Mouse (Mus musculus): ENCODE measurements at regions not wholly inside any gene's neighbourhood (a gene's known extent, or its start where the extent isn't known, plus 50 kb on each side); places are given as distances from the start of the nearest gene placed in this dataset.

- ATAC-seq (ENCODE audit: insufficient number of reproducible peaks, low FRiP score, low TSS enrichment, low read depth), result no peak
These were observed 263.6 kb downstream of the Tgfb2 start for GRCm38 (mm10) chr1:186442160-186442559.

DNA sequence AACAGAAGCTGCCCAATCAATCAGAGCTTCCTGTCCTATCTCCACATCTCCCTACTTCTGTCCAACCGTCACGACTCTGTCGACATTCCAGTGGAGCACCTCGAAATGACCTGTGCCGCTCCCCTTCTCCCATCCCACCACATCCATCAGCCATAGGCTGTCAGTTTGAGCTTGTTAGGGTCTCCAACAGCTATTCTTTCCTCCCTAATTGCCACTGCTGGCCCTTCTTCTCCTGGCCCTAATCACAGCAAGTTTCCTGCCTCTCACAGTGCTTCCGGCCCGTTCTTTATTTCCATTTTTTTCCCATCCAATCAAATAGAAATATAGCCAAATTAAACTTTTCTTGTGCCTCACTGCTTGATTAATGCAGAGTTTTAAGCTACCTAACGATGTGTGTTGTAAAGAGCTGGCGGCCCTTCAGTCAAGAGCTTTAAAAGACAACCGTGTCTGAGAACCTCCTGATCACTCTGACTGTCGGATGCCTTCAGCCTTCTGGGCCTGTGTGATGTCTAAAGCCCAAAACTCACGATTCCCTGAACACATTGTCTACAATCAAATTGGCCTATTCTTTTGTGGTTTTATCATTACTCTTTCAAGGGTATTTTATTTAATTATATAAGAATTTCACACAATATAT is 270.3 kb downstream of the Tgfb2 start:
- no peaks in the 10 kb centered on the region for H3K9me3 ChIP-seq (replicated peaks)
- no peak overlapping the region for H3K9ac ChIP-seq
- WGBS, result 64% methylated on average over 12 of the region's 12 CpGs
- no peaks in the 10 kb centered on the region for H3K27me3 ChIP-seq
- H3K4me2 ChIP-seq (replicated peaks), result no peak overlapping the region
- H3K36me3 ChIP-seq, result no peaks in the 10 kb centered on the region
- peaks cover 22% of the 10 kb centered on the region for H3K4me1 ChIP-seq
- ATAC-seq (ENCODE audit: insufficient number of reproducible peaks, low FRiP score, low TSS enrichment, low read depth), result no peak
- no peak overlapping the region for H3K4me3 ChIP-seq (replicated peaks)
- no peak overlapping the region for H3K27ac ChIP-seq (replicated peaks)

More at GRCm38 (mm10) chr1:186442160-186442559, 263.6 kb downstream of the Tgfb2 start:
- 77% methylated on average over 1 of the region's 1 CpGs for WGBS
- H3K4me1 ChIP-seq, result no peaks in the 10 kb centered on the region
- no peaks in the 10 kb centered on the region for H3K27me3 ChIP-seq
- no peaks in the 10 kb centered on the region for H3K9me3 ChIP-seq (replicated peaks)
- no peak overlapping the region for H3K4me3 ChIP-seq (replicated peaks)
- H3K27ac ChIP-seq (replicated peaks), result no peak overlapping the region
- H3K9ac ChIP-seq, result no peak overlapping the region
- H3K36me3 ChIP-seq, result no peaks in the 10 kb centered on the region
- no peak overlapping the region for H3K4me2 ChIP-seq (replicated peaks)

DNA sequence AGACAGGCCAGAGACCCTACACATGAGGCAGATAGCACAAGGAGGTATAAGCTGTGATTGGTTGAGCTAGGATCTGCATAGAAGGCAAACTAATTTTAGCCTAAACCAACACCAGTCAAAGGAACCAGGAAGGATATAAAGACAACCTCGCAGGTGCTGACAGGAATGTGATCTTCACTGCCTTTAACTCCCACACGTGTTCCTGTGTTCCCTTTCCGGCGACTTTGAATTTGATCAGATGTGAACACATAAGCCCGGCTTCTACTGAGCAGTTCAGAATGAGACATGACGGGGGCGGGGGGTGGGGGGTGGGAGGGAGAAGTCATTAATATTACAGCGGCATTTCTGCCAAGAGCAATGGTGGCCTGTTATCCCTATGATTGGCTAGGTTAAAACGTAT is 271.0 kb downstream of the Tgfb2 start:
- 48% methylated on average over 9 of the region's 9 CpGs for WGBS
- Histone ChIP-seq H3K4me1 (peaks cover 22% of the 10 kb centered on the region), H3K27me3 (no peaks in the 10 kb centered on the region)

DNA sequence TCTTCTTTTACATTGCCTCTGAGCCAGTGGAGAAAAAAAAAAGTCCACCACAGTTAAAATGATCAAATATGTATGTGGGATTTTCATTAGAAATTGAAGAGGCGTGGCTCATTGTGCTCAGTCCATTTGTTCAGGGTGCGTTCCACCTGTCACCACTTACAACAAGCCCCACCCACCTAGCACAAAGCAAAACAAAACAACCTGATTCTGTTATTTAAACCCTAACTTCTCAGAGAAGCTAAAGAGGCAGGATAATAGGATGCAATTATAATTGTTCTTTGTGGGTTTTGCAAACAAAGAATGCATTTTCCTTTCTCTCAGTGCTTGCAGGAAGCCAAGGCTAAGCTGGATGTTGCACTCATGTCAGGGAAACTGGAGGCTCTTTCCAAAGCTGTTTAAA is 271.8 kb downstream of the Tgfb2 start:
- H3K27ac ChIP-seq (replicated peaks), result 0 out of 2 replicates have a peak overlapping the region, but pooled peaks have one; percentile 9
- H3K9me3 ChIP-seq (replicated peaks), result no peaks in the 10 kb centered on the region
- no peak overlapping the region for H3K4me3 ChIP-seq (replicated peaks)
- H3K4me1 ChIP-seq, result peaks cover 22% of the 10 kb centered on the region
- H3K4me2 ChIP-seq (replicated peaks), result no peak overlapping the region
- 63% methylated on average over 2 of the region's 2 CpGs for WGBS
- H3K36me3 ChIP-seq, result no peaks in the 10 kb centered on the region
- no peaks in the 10 kb centered on the region for H3K27me3 ChIP-seq
- H3K9ac ChIP-seq, result no peak overlapping the region
- ATAC-seq (ENCODE audit: insufficient number of reproducible peaks, low FRiP score, low TSS enrichment, low read depth), result no peak

More for the DNA sequence above, 271.0 kb downstream of the Tgfb2 start:
- Histone ChIP-seq H3K4me3 (replicated peaks) (no peak overlapping the region), H3K9ac (no peak overlapping the region), H3K9me3 (replicated peaks) (no peaks in the 10 kb centered on the region), H3K36me3 (no peaks in the 10 kb centered on the region), H3K27ac (replicated peaks) (0 out of 2 replicates have a peak overlapping the region, but pooled peaks have one; percentile 51), H3K4me2 (replicated peaks) (no peak overlapping the region)
- no peak for ATAC-seq (ENCODE audit: insufficient number of reproducible peaks, low FRiP score, low TSS enrichment, low read depth)

DNA sequence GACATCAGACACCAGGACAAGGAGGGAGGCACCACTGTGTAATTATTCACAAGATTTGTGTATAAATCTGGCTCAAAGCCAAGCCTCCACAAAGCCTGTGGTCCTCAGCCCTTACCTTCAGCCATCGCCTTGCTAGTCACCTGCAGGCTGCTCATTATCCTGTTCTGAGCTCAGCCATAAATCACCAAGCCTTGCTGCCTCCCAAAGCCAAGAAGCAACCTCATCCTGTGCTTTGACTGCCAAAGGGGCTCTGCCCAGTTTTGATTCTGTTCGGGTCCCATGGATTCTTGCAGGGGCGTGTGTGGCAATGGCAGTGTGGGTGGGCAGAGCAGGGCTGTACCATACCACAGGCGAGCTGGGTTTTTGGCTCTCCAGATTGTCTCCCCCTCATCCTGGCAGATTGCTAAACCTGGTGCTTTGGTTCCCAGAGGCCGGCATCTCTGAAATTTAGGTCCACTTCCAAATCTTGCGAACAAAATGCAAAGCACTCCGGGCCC is 272.6 kb downstream of the Tgfb2 start:
- Histone ChIP-seq H3K27me3 (no peaks in the 10 kb centered on the region), H3K9ac (no peak overlapping the region), H3K4me2 (replicated peaks) (no peak overlapping the region), H3K4me3 (replicated peaks) (no peak overlapping the region), H3K36me3 (no peaks in the 10 kb centered on the region), H3K4me1 (peaks cover 22% of the 10 kb centered on the region), H3K9me3 (replicated peaks) (no peaks in the 10 kb centered on the region), H3K27ac (replicated peaks) (peak overlapping the region; percentile 74)
- 59% methylated on average over 7 of the region's 7 CpGs for WGBS
- ATAC-seq (ENCODE audit: insufficient number of reproducible peaks, low FRiP score, low TSS enrichment, low read depth), result peak; percentile 82

GRCm38 (mm10) chr1:186425421-186425820 is 280.4 kb downstream of the Tgfb2 start:
- no peak for ATAC-seq (ENCODE audit: insufficient number of reproducible peaks, low FRiP score, low TSS enrichment, low read depth)
- Histone ChIP-seq H3K4me1 (no peaks in the 10 kb centered on the region), H3K27me3 (no peaks in the 10 kb centered on the region), H3K9me3 (replicated peaks) (no peaks in the 10 kb centered on the region), H3K27ac (replicated peaks) (no peak overlapping the region), H3K9ac (no peak overlapping the region), H3K4me2 (replicated peaks) (no peak overlapping the region), H3K36me3 (no peaks in the 10 kb centered on the region), H3K4me3 (replicated peaks) (no peak overlapping the region)
- 63% methylated on average over 6 of the region's 6 CpGs for WGBS

DNA sequence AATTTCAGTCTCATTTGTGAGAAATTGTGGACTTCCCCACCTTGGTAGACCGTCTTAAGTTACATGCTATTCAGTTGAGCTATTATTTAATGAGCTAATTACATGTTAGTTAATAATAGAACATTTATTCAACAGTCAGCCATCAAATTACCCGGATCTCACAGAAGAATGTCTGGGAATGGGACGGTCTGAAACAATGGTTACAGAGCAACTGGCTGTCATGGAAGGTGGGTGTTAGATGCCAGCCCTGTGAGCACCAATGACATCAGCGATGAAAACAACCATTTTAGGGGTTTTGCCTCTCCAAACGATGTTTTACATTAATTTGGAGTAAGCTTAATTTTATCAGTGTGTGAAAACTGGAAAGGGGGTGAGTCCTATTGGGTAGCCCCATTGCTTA is 281.7 kb downstream of the Tgfb2 start:
- 71% methylated on average over 5 of the region's 5 CpGs for WGBS
- Histone ChIP-seq H3K36me3 (no peaks in the 10 kb centered on the region), H3K27ac (replicated peaks) (no peak overlapping the region), H3K4me3 (replicated peaks) (no peak overlapping the region), H3K4me1 (no peaks in the 10 kb centered on the region), H3K27me3 (no peaks in the 10 kb centered on the region), H3K9me3 (replicated peaks) (no peaks in the 10 kb centered on the region), H3K9ac (no peak overlapping the region), H3K4me2 (replicated peaks) (no peak overlapping the region)
- ATAC-seq (ENCODE audit: insufficient number of reproducible peaks, low FRiP score, low TSS enrichment, low read depth), result no peak

GRCm38 (mm10) chr1:186417101-186417500 is 288.7 kb downstream of the Tgfb2 start:
- Histone ChIP-seq H3K9ac (no peak overlapping the region), H3K27ac (replicated peaks) (no peak overlapping the region), H3K4me1 (peaks cover 24% of the 10 kb centered on the region), H3K27me3 (no peaks in the 10 kb centered on the region), H3K4me3 (replicated peaks) (no peak overlapping the region), H3K36me3 (no peaks in the 10 kb centered on the region), H3K9me3 (replicated peaks) (no peaks in the 10 kb centered on the region), H3K4me2 (replicated peaks) (no peak overlapping the region)
- ATAC-seq (ENCODE audit: insufficient number of reproducible peaks, low FRiP score, low TSS enrichment, low read depth), result no peak
- WGBS, result 66% methylated on average over 1 of the region's 1 CpGs

DNA sequence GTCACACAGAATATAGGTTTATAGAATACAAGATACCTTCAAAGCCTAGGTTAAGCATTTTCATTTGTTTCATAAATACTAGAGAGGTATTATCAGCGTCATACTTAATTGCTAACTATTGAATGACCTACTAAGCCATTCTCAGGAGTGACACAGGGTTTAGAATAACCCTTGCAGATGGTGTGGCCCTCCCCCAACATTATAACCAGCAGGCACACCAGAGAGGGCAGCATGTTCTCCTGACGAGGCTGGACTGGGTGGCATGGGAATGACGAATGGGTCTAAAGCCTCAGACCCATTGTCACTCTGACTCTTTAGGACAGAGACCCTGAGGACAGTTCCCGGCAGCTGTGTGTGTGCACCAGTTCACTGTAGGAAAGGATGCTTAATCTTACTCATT is 290.5 kb downstream of the Tgfb2 start:
- no peaks in the 10 kb centered on the region for H3K36me3 ChIP-seq
- no peak overlapping the region for H3K9ac ChIP-seq
- H3K27me3 ChIP-seq, result no peaks in the 10 kb centered on the region
- WGBS, result 78% methylated on average over 4 of the region's 4 CpGs
- H3K9me3 ChIP-seq (replicated peaks), result no peaks in the 10 kb centered on the region
- H3K4me2 ChIP-seq (replicated peaks), result no peak overlapping the region
- H3K4me1 ChIP-seq, result peaks cover 24% of the 10 kb centered on the region
- H3K4me3 ChIP-seq (replicated peaks), result no peak overlapping the region
- no peak overlapping the region for H3K27ac ChIP-seq (replicated peaks)
- ATAC-seq (ENCODE audit: insufficient number of reproducible peaks, low FRiP score, low TSS enrichment, low read depth), result no peak

GRCm38 (mm10) chr1:186413886-186414245 is 291.9 kb downstream of the Tgfb2 start:
- H3K27ac ChIP-seq (replicated peaks), result peak overlapping the region; percentile 77
- no peaks in the 10 kb centered on the region for H3K27me3 ChIP-seq
- no peak; the same call in 1 of the 2 replicates for ATAC-seq (ENCODE audit: insufficient number of reproducible peaks, low FRiP score, low TSS enrichment, low read depth)
- no peak overlapping the region for H3K9ac ChIP-seq
- H3K36me3 ChIP-seq, result no peaks in the 10 kb centered on the region
- H3K4me3 ChIP-seq (replicated peaks), result no peak overlapping the region
- no peaks in the 10 kb centered on the region for H3K9me3 ChIP-seq (replicated peaks)
- no peak overlapping the region for H3K4me2 ChIP-seq (replicated peaks)
- 58% methylated on average over 6 of the region's 6 CpGs for WGBS
- peaks cover 37% of the 10 kb centered on the region for H3K4me1 ChIP-seq

DNA sequence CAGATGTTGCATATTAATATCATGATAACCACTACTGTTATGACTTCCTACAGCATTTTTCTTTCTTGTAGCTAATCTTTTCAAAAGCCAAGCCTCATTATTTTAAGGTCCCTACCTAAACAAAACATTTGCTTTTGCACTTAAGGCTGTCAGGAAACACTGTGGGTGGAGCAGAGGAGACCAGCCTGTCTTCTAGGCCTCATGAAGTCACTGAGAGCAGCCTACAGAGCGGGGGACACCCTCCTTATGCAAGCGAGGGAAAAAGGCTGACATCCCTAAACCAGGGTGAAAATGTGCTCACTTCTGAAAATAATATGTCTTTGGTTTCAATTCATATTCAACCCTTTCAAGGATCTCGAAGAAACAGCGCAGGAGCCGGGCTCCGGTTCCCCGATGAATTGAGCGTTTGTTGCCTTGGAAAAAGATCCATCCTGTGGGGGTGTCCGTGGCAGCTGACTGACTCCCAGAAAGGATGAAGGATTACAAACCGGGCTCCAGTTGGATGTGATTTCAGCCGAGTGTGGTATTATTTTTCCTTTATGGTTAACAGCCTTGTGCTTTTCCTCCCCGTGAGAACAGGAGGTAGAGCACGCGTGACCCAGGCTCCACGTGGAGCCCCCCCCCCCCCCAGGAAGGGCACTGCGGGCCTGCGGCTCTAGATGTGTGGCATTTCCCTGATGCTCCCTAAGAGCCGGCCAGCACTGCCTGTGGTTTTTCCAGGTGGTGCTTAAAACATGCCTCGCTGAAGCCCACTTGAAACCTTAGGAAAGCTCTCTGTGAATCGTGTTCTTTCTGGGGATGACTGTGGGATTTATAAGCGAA is 292.5 kb downstream of the Tgfb2 start:
- Histone ChIP-seq H3K9me3 (replicated peaks) (no peaks in the 10 kb centered on the region), H3K27ac (replicated peaks) (peak overlapping the region; percentile 77), H3K9ac (no peak overlapping the region), H3K36me3 (no peaks in the 10 kb centered on the region), H3K4me2 (replicated peaks) (0 out of 2 replicates have a peak overlapping the region, but pooled peaks have one; percentile 0), H3K4me1 (peaks cover 40% of the 10 kb centered on the region), H3K4me3 (replicated peaks) (no peak overlapping the region), H3K27me3 (no peaks in the 10 kb centered on the region)
- peak; percentile 71; the same call in 1 of the 2 replicates for ATAC-seq (ENCODE audit: insufficient number of reproducible peaks, low FRiP score, low TSS enrichment, low read depth)
- WGBS, result 33% methylated on average over 19 of the region's 21 CpGs
